Mouse (Mus musculus) naive thymus-derived CD4-positive, alpha-beta T cell, adult 2 months (primary cell): ENCODE measurements around the gene Zfp444.
"Not testable (repeated sequence)": the region's sequence is repeated elsewhere in the genome, so short reads cannot be mapped to it uniquely, and the experiment has no call there.

ENCODE experiments used
- DNase-seq: peaks from one replicate; pipeline ENCODE4 v3.0.0-alpha.2; 2011; ENCODE audit warnings: low read depth

The Zfp444 gene

DNA sequence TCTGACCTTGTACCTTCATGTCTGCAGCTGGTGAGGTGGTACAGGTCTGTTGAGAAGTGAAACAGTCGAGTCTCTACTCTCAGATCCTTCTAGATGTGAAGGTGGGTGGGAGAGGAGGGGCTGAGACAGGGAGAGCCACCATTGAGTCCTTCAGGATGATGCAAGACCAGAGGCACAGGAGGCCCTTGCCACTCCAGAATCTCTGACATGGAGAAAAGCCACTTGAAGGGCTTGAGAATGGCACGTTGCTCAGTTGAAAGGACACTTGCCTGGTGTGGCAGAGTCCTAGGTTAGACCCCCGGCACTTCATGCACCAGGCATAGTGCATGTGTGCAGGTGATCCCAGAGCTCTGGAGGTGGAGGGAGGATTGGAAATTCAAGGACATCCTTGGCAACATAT lies 10.5 kb upstream of the Zfp444 start:
- DNase-seq, result no peak

DNA sequence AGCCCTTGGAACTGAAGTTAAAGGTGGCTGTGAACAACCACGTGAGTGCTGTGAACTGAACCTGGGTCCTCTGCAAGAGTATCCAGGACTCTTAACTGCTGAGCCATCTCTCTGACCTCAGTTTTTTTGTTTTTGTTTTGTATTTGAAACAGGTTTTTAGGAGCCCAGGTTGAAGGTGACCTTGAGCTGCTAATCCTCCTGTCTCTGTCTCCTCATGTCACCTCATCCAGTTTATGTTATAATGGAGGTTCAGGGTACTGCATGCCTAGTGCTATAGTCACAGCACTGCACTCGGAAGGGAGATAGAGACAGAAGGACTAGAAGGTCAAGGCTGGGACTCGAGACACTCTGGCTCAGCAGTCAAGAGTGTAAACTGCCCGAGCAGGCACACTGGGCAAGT lies 9.9 kb upstream of the Zfp444 start:
- no peak for DNase-seq

DNA sequence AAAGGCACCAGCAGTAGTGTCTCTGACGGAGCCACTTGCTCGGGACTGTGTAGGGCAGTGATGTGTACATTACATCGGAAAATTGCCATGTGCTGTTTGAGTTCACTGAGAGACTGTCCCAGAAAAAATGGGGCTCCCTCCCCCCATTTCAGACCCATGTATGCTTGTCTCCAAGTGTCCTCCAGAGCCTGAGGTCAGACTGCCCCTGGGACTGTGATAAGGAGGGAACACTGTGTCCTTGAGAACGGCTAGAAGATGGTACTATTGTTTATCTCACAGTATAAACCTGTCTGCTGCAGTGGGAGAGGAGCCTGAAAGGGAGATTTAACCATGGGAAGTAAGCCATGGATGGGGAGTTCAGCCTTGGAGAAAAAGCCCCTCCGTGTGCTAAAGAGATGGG lies 7.4 kb upstream of the Zfp444 start:
- DNase-seq, result no peak

DNA sequence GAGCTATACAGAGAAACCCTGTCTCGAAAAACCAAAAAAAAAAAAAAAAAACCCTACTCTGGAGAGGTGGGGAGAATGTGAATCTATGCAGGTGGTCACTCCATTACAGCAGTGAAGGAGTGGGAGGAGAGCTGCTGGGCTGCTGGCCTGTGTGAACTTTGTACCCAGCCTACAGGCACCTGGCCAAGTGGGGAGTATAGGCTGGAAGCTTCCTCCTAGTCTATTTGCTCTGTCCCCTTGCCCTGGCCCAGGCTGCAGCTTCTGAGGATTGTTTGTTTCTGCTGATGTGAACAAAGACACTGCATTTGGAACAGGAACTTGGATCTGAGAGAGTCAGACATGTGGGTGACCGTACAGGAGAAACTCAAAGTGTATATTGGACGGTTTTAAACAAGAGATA lies 2.6 kb upstream of the Zfp444 start:
- DNase-seq, result no peak

DNA sequence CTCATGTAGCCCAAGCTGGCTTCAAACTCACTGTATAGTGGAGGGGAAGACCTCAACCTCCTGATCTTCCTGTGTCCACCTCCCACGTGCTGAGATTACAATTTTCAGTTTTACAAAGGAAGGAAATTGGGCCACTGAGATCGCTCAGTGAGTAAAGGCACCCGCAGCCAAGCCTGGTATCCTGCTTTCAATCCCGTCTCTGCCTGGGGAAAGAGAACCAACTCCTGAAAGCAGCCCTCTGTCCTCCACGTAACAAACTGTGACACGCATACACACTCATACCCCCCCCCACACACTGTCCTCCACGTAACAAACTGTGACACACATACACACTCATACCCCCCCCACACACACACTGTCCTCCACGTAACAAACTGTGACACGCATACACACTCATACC lies 1.6 kb upstream of the Zfp444 start:
- no peak for DNase-seq

DNA sequence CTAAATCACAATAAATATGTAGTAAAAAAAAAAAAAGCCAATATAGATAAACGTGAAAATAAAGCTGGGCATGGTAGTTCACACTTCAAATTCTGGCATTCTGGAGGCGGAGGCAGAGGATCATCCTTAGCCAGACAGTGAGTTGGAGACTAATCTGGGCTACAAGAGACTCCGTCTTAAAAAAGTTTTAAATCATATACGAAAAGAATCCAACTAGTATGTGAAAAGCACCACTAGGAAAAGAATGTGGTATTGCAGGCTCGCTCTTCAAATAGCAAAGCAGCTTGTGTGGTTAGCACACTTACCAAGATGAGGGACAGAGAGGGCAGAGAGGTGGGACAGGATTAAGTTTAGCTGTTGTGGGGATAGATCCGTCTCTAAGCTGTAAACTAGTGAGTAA lies 1.2 kb upstream of the Zfp444 start:
- DNase-seq, result no peak

DNA sequence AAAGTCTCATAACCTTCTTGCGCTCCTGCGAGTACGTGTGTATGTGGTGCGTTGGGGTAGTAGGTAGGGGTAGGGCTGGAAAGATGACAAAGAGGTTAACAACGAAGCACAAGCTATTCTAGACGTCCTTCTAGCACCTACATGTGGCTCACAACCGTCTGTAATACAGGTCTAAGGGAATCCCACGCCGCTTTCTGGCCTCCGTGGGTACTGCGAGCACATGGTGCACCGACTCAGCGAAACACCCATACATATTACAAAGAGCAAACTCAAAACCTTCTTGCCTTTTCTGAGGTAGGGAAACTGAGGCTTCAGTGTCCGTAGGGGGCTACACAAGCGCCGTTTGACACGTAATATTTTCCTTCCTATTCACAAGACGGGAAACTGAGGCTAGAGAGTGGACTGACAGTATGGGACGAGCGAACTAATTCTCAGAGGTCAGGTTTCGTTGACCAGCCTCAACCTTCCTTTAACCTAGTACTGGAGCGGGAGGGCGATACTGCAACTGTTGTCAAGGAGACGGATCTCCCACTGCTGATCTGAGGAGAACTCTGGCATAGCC lies 501 bp upstream of the Zfp444 start:
- DNase-seq, result peak; percentile 84

DNA sequence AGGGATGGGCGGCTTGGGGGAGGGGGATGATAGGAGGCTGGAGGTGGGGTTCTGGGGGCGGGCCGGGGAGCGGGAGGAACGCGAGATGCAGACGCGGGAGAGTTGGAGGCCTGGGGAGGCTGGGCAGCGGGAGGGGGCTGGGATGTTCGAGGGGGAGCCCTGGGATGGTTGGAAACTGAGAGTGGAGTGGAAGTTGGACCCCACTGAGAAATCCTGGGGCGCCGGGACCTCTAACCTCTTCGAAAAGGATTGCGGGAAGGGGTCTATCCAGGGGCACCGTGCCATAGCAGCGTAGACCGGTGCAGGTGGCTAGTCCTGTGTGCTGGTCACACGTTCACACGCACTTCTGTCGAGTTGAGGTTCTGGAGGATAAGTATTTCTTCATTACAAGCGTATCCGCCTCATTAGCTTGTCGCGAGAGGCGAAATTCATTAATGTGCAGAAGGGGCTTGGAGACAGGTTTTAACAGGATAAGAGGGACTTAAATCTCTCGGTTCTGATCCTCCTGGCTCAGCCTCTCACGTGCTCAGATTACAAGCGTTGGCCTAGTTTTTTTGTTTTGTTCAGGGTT lies 733 bp downstream of the Zfp444 start:
- DNase-seq, result peak; percentile 43

DNA sequence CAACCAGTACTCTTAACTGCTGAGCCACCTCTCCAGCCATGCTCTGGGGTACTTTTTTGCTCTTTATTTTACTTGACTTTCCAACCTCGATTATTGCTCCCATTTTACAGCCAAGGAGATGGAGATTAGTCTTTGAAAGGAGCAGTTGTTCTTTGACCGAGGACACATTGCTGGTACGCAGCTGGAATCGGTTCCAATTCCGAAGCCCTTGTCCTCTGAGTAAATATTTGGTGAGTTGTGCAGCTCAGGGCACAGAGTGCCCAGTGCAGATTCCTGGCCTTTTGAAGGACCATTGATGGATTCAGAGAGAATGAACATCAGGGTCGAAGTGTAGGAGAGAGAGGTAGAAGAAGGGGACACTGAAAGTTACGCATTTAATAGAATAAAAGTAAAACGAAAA lies 1.8 kb downstream of the Zfp444 start:
- DNase-seq, result no peak

DNA sequence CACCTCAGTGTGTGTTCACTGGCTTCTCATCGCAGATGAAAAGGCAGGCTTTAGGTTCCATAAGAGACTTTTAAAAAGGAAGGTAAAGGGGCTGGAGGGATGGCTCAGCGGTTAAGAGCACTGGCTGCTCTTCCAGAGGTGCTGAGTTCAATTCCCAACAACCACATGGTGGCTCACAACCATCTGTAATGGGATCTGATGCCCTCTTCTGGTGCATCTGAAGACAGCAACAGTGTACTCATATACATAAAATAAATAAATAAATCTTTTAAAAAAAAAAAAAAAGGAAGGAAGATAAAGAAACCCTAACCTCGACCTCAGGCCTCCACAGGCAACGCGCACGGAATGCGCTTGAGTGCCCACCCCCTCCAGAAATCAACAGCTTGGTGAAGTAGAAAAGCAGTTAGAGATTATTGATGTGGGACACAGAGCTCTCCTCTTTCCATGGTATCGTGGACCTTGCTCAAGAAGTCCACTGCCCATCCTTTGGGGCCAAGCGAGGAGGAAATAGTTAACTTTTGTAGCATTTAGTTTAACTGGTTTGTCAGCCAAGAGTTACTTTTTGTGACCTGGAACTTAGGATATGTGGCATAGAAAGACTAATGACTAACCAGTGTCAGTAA lies 2.5 kb downstream of the Zfp444 start:
- not testable (repeated sequence) for DNase-seq

DNA sequence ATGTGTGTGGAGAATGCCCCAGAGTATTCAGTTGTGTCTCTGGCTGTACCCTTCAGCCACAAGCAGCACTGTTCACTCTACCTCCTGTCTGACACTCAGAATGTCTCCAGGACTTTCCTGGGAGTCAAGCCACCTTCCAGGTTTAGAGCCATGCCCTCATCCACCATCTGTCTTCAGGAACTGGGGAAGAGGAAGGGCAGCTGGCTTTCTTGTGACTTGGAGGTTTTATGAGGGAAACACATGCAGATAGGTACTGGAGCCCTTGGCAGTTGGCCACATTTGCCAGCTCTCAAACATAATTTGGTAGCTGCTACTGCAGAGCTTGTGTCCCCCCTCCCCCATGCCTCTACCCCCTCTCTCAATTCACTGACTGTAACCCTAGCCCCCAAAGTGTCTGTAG lies 7.0 kb downstream of the Zfp444 start:
- no peak for DNase-seq

DNA sequence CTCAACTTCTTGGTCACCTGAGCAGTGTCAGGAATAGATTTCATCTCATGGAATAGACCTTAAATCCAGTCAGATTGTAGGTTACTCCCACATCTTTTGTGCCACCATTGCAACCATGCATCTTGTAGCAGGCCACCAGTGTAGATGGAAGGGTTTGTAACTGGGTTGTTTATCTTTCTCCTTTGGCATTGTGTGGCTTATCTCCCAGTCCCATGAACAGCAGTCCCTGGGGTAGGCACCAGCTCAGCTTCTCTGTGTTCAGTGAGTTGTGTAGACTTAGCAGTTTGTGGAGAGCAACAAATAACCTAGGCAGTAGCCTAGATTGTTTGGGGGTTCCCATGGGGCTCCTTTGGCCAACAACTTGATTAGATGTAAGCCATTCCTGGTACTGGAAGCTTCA lies 10.9 kb downstream of the Zfp444 start:
- no peak for DNase-seq

DNA sequence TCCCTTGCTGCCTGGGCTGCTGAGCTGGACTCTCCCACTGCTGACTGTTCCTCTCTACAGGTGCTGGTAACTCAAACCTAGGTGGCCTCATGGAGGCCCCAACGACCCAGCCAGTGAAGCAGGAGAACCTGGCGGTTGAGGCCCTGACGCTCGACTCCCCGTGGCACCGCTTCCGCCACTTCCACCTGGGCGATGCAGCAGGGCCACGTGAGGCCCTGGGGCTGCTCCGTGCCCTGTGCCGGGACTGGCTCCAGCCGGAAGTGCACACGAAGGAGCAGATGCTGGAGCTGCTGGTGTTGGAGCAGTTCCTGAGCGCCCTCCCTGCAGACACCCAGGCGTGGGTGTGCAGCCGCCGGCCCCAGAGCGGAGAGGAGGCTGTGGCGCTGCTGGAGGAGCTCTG lies 11.8 kb downstream of the Zfp444 start:
- DNase-seq, result no peak

DNA sequence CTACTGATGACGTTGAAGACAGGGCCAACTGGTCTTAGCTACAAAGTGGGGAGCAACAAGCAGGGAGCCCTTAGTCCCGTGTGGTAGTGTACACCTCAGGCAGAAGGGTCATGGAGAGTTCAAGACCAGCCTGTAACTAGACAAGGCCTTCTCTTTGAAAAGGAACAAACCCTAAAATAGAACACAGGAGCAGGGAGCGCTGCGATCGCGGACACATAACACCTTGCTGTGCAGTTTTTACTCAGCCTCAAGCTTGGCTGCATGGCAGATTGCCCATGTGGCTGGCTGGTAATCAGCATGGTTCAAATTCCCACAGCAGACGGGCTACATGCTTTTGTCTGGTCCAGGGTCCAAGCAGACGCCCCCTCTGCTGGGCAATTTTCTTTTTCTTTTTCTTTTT lies 12.5 kb downstream of the Zfp444 start:
- no peak for DNase-seq

DNA sequence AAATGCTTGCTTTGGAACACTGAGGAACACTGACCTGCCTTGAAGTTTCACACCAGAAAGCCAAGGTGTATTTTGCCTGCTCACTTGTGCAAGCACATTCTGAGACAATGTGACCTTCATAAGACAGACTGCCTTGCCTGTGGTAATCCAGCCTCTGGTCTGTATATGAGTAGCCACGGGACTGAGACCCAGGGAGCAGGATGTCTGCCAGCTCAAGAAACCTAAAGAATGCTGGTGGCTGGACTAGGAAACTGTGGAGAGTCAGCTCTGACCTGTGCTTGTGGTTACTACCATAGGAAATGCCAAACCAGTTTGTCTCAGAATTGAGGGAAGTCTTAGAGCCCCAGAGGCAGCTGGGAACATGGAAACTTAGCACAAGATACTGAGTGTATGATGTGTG lies 13.4 kb downstream of the Zfp444 start:
- no peak for DNase-seq

DNA sequence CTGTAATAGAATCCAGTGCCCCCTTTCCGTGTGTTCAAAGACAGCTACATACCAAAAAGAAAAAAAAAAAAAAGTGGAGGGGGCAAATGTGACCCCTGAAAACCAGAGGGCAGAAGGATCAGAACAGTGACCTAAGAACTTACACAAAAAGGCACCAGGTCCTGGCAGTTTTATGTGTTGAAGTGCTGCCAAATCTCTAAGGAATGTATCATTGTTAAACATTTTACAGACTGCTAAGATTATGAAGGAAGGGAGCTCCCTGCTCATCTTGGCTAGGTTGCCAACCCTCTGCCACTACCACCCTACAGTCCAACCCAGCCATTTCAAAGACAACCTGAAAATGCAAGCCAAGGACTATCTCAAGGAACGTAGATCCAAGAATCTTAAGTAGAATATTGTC lies 14.2 kb downstream of the Zfp444 start:
- DNase-seq, result no peak

DNA sequence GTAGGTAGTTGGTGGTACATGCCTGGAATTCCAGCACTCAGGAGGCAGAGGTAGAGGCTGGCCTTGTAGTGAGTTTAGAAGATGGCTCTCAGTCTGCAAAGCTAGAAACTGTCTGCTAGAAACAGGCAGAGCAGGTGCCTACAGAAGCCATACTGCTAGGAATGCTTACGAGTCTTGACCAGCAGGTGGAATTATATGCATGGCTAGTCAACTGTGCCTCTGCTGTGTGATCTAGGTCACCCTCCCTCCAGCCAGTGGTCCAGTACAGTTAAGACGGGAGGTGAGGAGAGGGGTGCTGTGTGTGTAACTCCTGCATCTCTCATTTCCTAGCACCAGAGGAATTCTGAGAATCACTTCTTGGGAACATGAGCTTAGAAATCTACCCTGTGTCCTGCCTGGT lies 14.7 kb downstream of the Zfp444 start:
- DNase-seq, result no peak

DNA sequence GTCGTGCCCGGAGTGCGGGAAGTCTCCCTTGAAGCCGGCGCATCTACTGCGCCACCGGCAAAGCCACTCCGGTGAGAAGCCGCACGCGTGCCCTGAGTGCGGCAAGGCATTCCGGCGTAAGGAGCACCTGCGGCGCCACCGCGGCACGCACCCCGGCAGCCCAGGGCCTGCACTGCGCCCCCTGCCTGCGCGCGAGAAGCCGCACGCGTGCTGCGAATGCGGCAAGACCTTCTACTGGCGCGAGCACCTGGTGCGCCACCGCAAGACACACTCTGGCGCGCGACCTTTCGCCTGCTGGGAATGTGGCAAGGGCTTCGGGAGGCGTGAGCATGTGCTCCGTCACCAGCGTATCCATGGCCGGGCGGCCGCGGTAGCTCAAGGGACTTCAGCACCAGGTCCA lies 17.5 kb downstream of the Zfp444 start:
- DNase-seq, result no peak

DNA sequence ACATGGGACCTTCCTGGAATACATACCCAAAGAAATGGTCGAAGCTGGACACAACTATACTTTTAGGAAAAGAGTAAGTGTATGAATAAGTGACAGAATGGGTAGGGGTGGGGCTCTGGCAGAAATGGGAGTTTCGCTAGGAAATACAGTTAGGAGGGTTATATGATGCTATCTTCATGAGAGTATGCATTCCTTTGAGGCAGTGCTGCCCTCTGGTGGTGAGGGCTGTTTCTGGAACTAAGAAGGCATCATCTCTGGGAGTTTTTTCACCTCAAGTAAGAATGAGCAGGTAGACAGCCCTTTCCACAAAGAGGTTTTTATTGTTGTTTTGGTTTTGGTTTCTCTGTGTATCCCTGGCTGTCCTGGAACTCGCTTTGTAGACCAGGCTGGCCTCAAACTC lies 19.4 kb downstream of the Zfp444 start:
- DNase-seq, result peak; percentile 87

DNA sequence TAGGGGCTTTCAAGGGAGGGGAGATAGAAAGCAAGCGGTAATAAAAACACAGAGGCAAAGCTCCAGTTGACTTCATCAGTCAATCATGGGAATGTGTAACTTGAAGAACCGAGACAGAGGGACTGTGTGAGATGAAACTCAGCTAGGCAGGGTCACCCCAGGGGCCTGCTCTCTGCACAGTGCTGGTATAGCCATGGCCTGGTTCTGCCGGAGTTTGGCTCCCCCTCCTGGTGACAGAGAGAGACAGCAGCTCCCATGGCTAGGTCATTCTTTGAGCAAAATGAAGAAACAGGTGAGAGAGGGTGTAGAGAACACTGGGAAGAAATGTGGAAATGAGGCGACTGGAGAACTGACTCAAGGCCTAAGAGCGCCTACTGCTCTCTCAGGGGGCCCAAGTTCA lies 22.1 kb downstream of the Zfp444 start:
- DNase-seq, result peak; percentile 75

DNA sequence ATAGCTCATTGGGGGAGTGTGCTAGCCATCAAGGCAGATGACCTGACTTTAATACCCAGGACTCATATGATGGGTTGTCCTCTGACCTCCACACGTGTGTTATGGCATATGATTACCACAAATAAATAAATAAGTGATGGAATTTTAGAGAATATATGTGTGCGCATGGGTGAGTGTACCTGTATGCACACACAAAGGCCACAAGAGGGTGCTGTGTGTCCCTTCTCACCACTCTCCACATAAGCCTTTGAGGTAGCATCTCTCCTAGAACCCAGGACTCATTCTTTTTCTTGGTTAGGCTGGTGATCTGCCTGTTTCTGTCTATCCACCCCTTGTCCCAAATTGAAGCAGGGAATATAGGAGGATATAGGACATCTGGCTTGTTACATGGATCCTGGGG lies 23.8 kb downstream of the Zfp444 start:
- DNase-seq, result no peak

DNA sequence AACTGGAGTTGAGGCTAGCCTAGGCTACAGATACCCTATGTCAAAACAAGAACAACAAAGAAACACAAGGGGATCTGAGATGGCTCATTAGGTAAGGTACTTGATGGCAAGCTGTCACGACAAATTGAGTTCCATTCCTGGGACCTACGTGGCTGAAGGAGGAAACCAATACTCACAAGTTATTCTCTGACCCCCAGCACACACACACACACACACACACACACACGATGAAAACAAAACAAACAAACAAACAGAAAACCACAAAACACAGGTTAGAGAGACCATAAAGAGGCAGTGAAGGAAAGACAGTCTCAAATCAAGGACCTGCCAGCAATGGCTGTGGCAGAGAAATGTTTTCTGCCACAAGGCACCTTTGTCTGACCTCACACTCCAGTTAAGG lies 24.8 kb downstream of the Zfp444 start, which contains the start of gene Galp:
Gene Galp (plus strand): TSS at position 301 of the 400 bp plus-strand sequence.
- DNase-seq, result no peak

DNA sequence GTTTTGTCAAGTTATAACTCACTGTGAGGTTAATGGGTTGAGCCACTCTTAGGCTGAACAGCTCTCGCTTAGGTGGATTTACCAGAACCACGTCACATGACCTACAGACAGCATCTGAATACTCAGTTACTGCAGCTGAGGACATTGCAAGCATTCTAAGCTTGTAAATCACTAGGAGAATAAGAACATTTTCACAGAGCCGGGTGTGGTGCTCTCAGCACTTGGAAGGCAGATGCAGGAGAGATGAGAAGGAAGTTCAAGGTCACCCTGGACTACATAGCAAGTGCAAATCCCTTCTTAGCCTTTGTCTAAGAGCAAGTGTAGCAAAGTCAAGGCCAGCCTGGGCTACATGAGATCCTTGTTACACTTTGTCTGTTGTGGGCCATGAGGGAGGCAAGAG lies 32.2 kb downstream of the Zfp444 start:
- no peak for DNase-seq

DNA sequence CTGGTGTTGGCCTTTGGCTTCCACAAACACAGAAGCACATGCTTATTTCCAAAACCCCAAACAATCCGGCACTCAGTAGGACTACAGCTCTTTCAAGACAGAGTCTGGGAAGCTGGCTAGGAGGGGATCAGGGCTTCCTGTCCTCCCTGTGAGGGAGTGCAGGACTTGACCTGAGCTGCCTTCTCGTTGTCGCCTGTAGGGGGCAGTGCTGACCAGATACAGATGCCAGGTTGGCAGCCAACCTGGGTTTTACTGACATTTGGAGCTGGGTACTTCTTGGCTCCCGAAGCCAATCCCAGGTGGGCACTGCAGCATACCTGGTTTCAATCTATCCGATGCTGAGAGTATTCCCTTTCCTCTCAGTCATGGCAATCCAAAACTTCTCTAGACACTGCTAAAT lies 41.1 kb downstream of the Zfp444 start:
- peak; percentile 40 for DNase-seq
